Mouse (Mus musculus): ENCODE measurements around the gene Snap47. TPM values are rescaled to one million over a fixed set of nuclear protein-coding genes. Genes with fewer than 3 reads are reported as not detected.

Gene Snap47
- polyA plus RNA-seq (2015; fragmentation: Nextera tagmentation; extraction: Ambion mirVana): 534 and 558 TPM in 2 replicates

DNA sequence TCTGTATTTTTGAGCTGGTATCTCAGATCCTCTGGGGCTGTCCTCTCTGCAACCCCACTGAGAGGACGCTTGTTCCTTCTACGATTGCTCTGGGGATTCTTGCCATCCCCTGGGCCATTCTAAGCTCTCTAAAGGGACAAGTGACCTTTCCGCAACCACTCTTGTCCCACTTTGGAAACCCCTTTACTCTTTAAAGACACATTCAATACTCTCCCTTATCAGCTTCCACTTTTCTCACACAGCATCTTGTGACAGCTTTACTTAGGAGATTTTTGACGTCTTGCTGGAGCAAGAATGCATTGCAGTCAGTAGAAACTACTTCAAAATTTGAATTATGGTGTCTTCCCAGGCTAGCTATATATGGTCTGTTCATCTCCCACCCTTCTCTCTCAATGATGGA, at the start of gene Snap47:
Snap47 (minus strand) TSS at position 101 of the 400 bp plus-strand sequence.
- Histone ChIP-seq H3K27ac (replicated peaks) (peak within 1 kb of the TSS; percentile 94), H3K4me2 (peak within 1 kb of the TSS; percentile 62), H3K9ac (peak within 1 kb of the TSS; percentile 61), H3K36me3 (peaks cover 37% of the 10 kb centered on the region), H3K4me3 (peak within 1 kb of the TSS; percentile 74), H3K27me3 (no peaks in the 10 kb centered on the region), H3K4me1 (replicated peaks) (peaks cover 27% of the 10 kb centered on the region), H3K9me3 (no peaks in the 10 kb centered on the region)
- no peak for ATAC-seq (ENCODE audit: low FRiP score, low read depth)
- 76% methylated on average over 4 of the region's 4 CpGs for WGBS

DNA sequence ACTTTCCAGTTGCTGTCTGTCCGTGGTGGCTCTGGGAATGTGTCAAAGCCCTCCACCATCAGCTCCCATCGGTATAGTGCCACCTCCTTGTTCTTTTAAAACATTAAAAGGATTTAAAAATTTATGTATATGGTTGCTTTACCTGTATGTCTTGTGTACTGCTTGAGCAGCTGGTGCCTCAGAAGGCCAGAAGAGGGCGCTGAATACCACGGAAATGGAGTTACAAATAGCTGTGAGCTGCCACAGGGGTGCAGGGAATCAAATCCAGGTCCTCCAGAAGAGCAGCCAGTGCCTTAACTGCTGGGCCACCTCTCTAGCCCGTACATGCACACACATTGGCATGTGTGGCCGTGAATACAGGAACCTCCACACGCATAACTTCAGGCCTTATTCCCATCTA, 46.8 kb upstream of the Snap47 start:
- no peaks in the 10 kb centered on the region for H3K9me3 ChIP-seq
- H3K4me3 ChIP-seq: no peak overlapping the region
- ATAC-seq (ENCODE audit: low FRiP score, low read depth): no peak
- peaks cover 78% of the 10 kb centered on the region for H3K36me3 ChIP-seq
- WGBS: 93% methylated on average over 7 of the region's 7 CpGs
- no peak overlapping the region for H3K4me2 ChIP-seq
- no peaks in the 10 kb centered on the region for H3K27me3 ChIP-seq
- no peak overlapping the region for H3K27ac ChIP-seq (replicated peaks)
- H3K9ac ChIP-seq: no peak overlapping the region
- no peaks in the 10 kb centered on the region for H3K4me1 ChIP-seq (replicated peaks)

DNA sequence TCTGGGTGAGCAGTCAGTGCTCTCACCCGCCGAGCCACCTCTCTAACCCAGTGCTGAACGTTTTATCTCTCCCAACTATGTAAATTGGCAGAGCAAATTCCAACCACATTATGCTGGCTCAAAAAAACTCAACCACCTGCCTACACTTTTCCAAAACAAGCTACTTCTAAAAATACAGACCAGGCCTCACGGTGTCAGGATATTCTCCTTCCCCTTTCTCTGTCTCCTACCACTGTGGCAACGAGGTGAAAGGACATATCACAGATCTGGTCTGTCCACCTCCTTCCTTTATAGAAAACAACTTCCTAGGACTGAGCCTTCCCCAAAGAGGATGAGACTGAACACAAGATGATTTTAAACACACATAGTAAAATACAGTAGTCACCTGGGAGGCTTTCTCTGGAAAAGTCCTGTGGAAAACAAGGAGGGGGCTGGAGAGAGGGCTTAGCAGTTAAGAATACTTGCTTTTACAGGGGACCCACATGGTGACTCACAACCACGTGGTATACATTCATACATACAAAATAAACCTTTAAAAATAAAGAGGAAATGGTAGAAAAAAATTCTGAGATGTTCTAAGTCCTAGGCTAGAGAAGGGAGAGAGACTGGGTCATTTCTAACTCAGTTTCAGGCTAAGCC, 45.8 kb upstream of the Snap47 start:
- ATAC-seq (ENCODE audit: low FRiP score, low read depth): no peak

DNA sequence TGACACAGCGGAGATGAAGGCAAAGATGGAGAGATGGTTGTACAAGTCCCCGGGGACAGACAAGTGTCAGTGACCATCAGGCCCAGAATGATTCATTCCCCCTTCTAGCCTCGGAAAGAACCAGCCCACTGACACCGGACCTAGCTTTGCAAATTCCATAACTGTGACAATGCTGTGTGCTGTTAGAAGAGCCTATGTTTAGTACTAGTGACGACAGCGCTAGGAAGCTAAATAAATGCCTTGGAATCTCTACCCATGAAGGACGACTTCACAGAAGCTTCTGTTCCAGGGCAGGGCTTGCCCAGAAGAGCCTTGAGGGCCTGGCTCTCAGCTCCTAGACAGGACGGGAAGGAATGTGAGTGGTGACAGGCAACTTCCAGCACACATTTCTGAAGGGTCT, 35.2 kb upstream of the Snap47 start:
- Histone ChIP-seq H3K4me3 (no peak overlapping the region), H3K9me3 (no peaks in the 10 kb centered on the region), H3K27me3 (no peaks in the 10 kb centered on the region), H3K27ac (replicated peaks) (no peak overlapping the region), H3K9ac (no peak overlapping the region), H3K36me3 (peaks cover 35% of the 10 kb centered on the region), H3K4me2 (no peak overlapping the region), H3K4me1 (replicated peaks) (no peaks in the 10 kb centered on the region)
- no peak for ATAC-seq (ENCODE audit: low FRiP score, low read depth)
- 88% methylated on average over 8 of the region's 8 CpGs for WGBS

More for the DNA sequence above, 45.8 kb upstream of the Snap47 start:
- WGBS: 89% methylated on average over 6 of the region's 6 CpGs
- Histone ChIP-seq H3K9ac (no peak overlapping the region), H3K9me3 (no peaks in the 10 kb centered on the region), H3K4me1 (replicated peaks) (no peaks in the 10 kb centered on the region), H3K4me2 (no peak overlapping the region), H3K4me3 (no peak overlapping the region), H3K27me3 (no peaks in the 10 kb centered on the region), H3K27ac (replicated peaks) (no peak overlapping the region), H3K36me3 (peaks cover 78% of the 10 kb centered on the region)

DNA sequence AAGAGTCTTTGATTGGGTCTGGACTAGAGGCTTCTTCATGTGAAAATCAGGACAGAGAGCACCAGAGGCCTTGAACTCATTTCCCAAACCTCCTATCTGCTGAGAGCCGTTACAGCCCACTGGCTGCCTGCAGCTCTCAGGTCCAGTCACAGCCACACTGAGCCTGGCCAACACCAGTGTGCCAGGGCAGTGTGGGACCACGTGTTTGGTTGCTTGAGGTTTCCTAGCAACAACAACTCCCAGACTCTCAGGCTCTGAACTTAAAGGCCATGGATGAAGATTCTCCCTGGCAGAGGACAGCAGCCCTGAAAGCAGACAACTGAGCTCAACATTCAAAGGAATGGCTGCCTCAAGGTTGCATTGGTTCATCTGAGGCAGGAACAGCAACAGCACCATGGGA, 34.7 kb upstream of the Snap47 start:
- Histone ChIP-seq H3K4me2 (no peak overlapping the region), H3K9ac (no peak overlapping the region), H3K4me3 (no peak overlapping the region), H3K36me3 (peaks cover 30% of the 10 kb centered on the region), H3K4me1 (replicated peaks) (no peaks in the 10 kb centered on the region), H3K9me3 (no peaks in the 10 kb centered on the region), H3K27ac (replicated peaks) (no peak overlapping the region), H3K27me3 (no peaks in the 10 kb centered on the region)
- no peak for ATAC-seq (ENCODE audit: low FRiP score, low read depth)
- 39% methylated on average over 2 of the region's 2 CpGs for WGBS

DNA sequence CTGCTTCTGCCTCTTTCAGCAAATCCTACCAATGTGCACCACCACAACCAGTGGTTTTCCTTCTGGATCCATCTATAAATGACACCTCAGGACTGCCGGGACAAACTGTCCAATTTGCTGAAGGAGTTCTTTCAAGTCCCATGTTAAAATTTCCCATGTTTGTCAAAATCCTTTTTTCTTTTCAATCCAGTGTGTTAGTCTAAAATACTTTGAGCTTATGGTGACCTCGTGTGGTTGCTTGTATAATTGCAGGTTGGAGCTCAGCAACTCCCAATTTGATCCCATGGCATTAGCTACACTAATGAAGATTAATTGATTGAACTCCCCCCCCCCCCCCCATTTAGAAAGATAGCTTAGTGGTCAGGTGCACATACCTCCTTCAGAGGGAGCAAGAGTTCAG, 32.2 kb upstream of the Snap47 start:
- Histone ChIP-seq H3K27ac (replicated peaks) (no peak overlapping the region), H3K27me3 (no peaks in the 10 kb centered on the region), H3K36me3 (peaks cover 20% of the 10 kb centered on the region), H3K9me3 (no peaks in the 10 kb centered on the region), H3K4me2 (no peak overlapping the region), H3K9ac (no peak overlapping the region), H3K4me3 (no peak overlapping the region), H3K4me1 (replicated peaks) (no peaks in the 10 kb centered on the region)
- no peak for ATAC-seq (ENCODE audit: low FRiP score, low read depth)
- WGBS: 10% methylated on average over 2 of the region's 2 CpGs

DNA sequence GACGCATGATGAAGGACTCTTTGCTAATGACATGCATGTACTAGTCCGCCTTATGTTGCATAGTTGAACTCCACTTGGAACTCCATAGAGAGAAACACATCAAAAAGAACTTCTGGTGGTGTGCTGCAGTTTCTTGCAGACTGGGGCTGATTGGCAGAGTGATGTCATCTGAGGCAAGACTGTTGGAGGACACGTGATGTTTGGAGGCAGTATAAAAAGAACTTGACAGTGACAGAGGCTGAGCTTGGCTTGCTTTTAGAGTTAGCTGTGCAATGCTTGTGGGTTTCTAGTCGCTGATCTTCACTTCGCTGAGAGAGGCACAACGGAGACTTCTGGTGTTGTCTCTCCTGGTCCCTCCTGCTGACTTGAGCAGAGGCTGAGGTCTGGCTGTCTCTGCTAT, 26.3 kb upstream of the Snap47 start:
- H3K36me3 ChIP-seq: no peaks in the 10 kb centered on the region
- no peak for ATAC-seq (ENCODE audit: low FRiP score, low read depth)
- H3K4me2 ChIP-seq: no peak overlapping the region
- no peaks in the 10 kb centered on the region for H3K9me3 ChIP-seq
- no peak overlapping the region for H3K27ac ChIP-seq (replicated peaks)
- H3K27me3 ChIP-seq: no peaks in the 10 kb centered on the region
- H3K4me3 ChIP-seq: no peak overlapping the region
- no peaks in the 10 kb centered on the region for H3K4me1 ChIP-seq (replicated peaks)
- no peak overlapping the region for H3K9ac ChIP-seq
- 67% methylated on average over 6 of the region's 6 CpGs for WGBS

DNA sequence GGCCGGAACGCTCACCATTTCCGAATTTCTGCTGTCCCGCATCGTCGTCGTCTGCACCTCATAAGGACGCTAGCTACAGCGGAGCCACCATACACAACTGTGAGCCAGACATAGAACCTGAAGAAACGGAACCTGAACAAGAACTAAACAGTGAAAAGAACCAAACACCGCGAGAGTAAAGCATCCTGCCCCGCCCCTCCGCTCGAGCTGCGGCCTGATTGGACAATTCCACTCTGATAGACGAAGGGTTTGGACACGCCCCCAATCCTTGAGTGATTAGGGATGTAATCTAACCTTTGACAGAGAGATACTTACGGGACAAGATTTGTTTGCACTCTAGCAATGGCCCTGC, 21.3 kb upstream of the Snap47 start, which contains the start of gene Zfp867:
Zfp867 (minus strand) TSS at position 149 of the 352 bp plus-strand sequence.
- peaks cover 18% of the 10 kb centered on the region for H3K4me1 ChIP-seq (replicated peaks)
- WGBS: under 1% methylated on average over 19 of the region's 19 CpGs
- H3K36me3 ChIP-seq: no peaks in the 10 kb centered on the region; the same call in 1 of the 2 replicates

DNA sequence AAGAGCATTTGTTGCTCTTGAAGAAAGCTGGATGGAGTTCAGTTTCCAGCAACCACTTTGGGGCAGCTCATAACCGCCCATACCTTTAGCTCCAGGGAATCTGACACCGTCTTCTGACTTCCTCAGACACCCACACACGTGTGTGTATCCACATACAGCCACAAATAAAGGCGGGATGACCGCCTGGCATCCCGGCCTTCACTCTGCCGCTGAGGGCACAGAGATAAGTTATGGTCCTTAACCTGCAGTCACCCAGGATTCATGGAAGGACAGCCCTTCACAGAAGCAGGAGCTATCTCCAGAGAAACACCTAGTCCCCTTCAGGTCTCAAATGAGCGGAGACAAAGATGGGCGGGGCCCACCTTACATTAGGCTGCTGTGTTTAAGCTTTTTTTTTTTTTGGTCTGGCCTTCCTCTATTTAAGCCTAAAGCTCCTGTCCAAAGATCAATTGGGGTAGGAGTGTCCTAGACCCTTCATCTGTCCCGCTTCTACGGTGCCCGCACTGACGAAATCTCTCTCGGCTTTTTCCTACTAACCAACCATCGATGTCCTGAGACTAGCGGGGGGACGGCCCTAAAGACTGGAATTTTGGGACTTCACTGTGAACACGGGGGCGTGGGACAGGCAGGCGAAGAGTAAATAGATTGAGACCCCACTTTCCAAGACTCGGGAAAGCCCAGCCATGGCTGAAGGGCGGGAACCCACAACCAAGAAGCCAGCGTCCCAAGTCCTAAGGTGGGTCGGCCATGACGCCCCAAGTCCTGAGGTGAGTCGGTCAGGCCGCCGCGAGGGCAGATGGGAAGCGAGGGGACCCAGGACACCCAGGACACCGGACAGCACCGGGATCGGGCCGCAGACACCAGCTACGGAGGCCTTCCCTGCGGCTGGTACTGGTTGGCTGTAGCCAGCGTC, 20.7 kb upstream of the Snap47 start:
- 6% methylated on average over 37 of the region's 37 CpGs for WGBS
- Histone ChIP-seq H3K9ac (peak overlapping the region; percentile 91), H3K9me3 (no peaks in the 10 kb centered on the region), H3K36me3 (no peaks in the 10 kb centered on the region; the same call in 1 of the 2 replicates), H3K4me1 (replicated peaks) (peaks cover 18% of the 10 kb centered on the region), H3K27me3 (no peaks in the 10 kb centered on the region), H3K4me2 (peak overlapping the region; percentile 73), H3K4me3 (peak overlapping the region; percentile 89), H3K27ac (replicated peaks) (peak overlapping the region; percentile 86)
- peak; percentile 84 for ATAC-seq (ENCODE audit: low FRiP score, low read depth)

More for the DNA sequence above, 21.3 kb upstream of the Snap47 start, which contains the start of gene Zfp867:
- Histone ChIP-seq H3K4me3 (peak within 1 kb of the TSS; percentile 89), H3K27ac (replicated peaks) (peak within 1 kb of the TSS; percentile 86), H3K4me2 (peak within 1 kb of the TSS; percentile 73), H3K27me3 (no peaks in the 10 kb centered on the region), H3K9me3 (no peaks in the 10 kb centered on the region), H3K9ac (peak within 1 kb of the TSS; percentile 91)
- peak; percentile 94 for ATAC-seq (ENCODE audit: low FRiP score, low read depth)

DNA sequence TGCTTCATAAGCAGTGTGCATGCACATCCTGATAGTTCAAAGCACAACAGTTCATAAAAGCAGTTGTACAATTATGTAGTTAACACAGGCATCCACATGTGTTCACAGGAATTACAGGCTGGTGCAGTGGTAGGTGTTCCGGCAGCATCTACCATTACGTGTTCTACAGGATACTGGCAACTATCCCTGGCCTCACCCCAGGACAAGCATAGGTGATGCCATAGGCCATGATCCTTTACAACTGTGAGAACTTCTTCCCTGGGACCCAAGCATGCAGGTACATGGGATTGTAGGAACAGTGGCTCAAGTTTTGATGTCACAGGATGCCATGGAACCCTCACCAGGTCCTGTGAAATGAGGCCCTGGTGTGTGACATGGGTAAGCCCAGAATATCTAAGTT, 9.5 kb upstream of the Snap47 start:
- Histone ChIP-seq H3K4me1 (replicated peaks) (no peaks in the 10 kb centered on the region), H3K27ac (replicated peaks) (no peak overlapping the region), H3K36me3 (peaks cover 62% of the 10 kb centered on the region), H3K9ac (no peak overlapping the region), H3K4me2 (no peak overlapping the region), H3K4me3 (no peak overlapping the region), H3K27me3 (no peaks in the 10 kb centered on the region), H3K9me3 (peaks cover 21% of the 10 kb centered on the region)
- 96% methylated on average over 2 of the region's 2 CpGs for WGBS
- no peak for ATAC-seq (ENCODE audit: low FRiP score, low read depth)

DNA sequence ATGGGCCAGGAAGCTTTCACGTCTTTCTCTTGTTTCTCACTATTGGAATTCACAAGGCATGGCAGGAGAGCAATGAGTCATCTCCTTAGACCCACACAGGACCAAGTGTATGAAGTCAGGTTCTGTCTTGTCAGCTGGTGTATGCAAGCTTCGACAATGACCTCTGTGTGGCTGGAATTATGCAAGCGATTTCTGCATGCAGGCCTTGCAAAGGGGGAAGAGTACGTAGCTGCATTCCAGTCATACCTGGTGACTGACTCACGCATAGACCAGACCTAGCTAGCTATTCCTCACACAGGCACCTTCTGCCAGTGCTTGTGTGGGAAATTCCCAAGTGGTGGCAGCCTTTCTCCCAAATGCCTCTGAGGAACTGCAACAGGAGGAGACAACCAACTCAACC, 8.0 kb upstream of the Snap47 start:
- no peak overlapping the region for H3K4me3 ChIP-seq
- no peak for ATAC-seq (ENCODE audit: low FRiP score, low read depth)
- H3K9ac ChIP-seq: no peak overlapping the region
- no peaks in the 10 kb centered on the region for H3K4me1 ChIP-seq (replicated peaks)
- WGBS: 68% methylated on average over 5 of the region's 5 CpGs
- peaks cover 63% of the 10 kb centered on the region for H3K36me3 ChIP-seq
- H3K27ac ChIP-seq (replicated peaks): no peak overlapping the region
- H3K27me3 ChIP-seq: no peaks in the 10 kb centered on the region
- peaks cover 16% of the 10 kb centered on the region for H3K9me3 ChIP-seq
- no peak overlapping the region for H3K4me2 ChIP-seq

DNA sequence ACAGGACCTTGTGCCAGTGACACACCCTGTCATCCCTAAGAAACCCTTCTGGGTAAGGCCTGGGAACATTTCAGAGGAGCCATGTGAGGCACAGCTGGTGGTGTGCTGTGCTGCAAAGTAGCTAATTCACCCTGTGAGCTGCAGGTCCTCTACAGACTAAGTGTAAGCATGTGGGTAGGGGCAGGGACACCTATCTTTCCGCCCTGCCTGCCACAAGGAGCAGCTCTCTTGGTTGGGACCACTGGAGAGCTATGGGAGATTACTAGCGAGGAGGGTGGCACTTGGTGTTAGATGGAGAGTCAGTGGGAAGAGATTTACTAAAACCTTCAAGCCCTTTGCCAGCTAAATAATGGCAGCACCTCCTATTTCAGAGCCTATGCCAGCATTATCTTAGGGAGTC, 5.9 kb upstream of the Snap47 start:
- H3K9me3 ChIP-seq: no peaks in the 10 kb centered on the region
- ATAC-seq (ENCODE audit: low FRiP score, low read depth): no peak
- no peak overlapping the region for H3K9ac ChIP-seq
- no peaks in the 10 kb centered on the region for H3K27me3 ChIP-seq
- WGBS: 92% methylated on average over 2 of the region's 2 CpGs
- no peak overlapping the region for H3K4me3 ChIP-seq
- peaks cover 58% of the 10 kb centered on the region for H3K36me3 ChIP-seq
- no peak overlapping the region for H3K4me2 ChIP-seq
- H3K27ac ChIP-seq (replicated peaks): no peak overlapping the region
- no peaks in the 10 kb centered on the region for H3K4me1 ChIP-seq (replicated peaks)
